Mouse (Mus musculus): ENCODE results near the gene Smim7.

GRCm38 (mm10) chr8:72570633-72571610, at the start of gene Smim7:
- 0 out of 2 replicates have a peak, but pooled peaks have one; percentile 3 for TF ChIP-seq CTCF (IDR thresholded peaks at IDR 0.05)
- peak; percentile 57; the same call in 1 of the 2 replicates for TF ChIP-seq EP300 (IDR thresholded peaks at IDR 0.05)

Data from lung, postnatal 0 days (tissue).